ENCODE assay signal across 7 mouse cellular contexts in the genomic region with DNA sequence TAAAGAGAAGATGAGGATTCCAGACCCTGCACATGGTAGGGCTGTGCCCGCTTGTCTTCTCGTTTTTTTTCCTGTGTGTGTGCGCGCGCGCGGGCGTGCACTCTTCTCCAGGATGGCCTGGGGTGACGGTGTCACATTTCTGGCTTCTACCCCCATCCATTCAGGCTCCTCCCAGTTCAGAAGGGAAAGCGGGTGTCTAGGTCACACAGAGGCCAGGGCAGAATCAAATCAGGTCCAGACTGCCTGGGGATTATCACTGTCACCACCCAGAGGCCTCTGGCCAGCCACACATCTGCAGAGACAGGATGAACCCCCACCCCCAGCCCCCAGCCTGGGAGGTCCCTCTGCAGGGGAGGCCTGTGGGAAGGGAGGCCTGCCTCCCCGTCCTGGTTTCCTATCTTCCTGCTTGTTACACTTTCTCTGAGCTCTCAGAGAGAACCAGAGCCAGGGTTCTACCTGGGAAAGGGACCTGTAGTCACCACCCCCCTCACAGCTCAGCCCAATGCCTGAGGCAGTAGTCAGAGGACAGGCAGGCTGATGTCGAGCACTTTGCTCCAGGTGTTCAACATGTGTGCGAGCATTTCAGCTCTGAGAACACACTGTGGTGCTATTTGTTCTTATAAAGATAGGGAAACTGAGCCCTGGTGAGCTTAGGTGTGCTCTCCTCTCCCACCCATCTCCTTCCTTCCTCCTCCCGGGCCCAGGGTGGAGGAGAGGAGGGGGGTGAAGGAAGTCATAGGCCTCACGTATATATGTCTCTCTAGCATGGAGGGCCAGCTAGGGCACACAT. TPM values are rescaled to one million over a fixed set of nuclear protein-coding genes. Genes with fewer than 3 reads are reported as not detected.
DNase-seq lines count a peak whose midpoint lies in the region; ATAC-seq lines count a peak whose summit lies in the region.

No protein-coding gene starts in this region.

- peak; percentile 68 for ATAC-seq in heart, embryonic 15.5 days (replicated peaks; ENCODE audit: insufficient number of reproducible peaks, insufficient read depth, low FRiP score, low read depth)
- ATAC-seq in limb, embryonic 13.5 days (ENCODE audit: low FRiP score, low read depth), result peak; percentile 13; the same call in 1 of the 2 replicates

- WGBS in heart, embryonic 15.5 days, result 8% methylated on average over 15 of the region's 15 CpGs
- 4% methylated on average over 15 of the region's 15 CpGs for WGBS in limb, embryonic 13.5 days

- peaks cover 73% of the 10 kb centered on the region for H3K4me1 ChIP-seq in heart, embryonic 15.5 days (replicated peaks)
- peaks cover 85% of the 10 kb centered on the region for H3K4me1 ChIP-seq in limb, embryonic 13.5 days

- peak overlapping the region; percentile 3; the same call in 1 of the 2 replicates for H3K4me3 ChIP-seq in heart, embryonic 15.5 days
- H3K4me3 ChIP-seq in limb, embryonic 13.5 days, result peak overlapping the region; percentile 76; the same call in 1 of the 2 replicates

- H3K27ac ChIP-seq in heart, embryonic 15.5 days, result peak overlapping the region; percentile 71
- peak overlapping the region; percentile 93 for H3K27ac ChIP-seq in limb, embryonic 13.5 days

- no peaks in the 10 kb centered on the region for H3K36me3 ChIP-seq in heart, embryonic 15.5 days
- H3K36me3 ChIP-seq in limb, embryonic 13.5 days, result peaks cover 14% of the 10 kb centered on the region

- peak overlapping the region; percentile 93 for H3K4me2 ChIP-seq in heart, embryonic 15.5 days
- peak overlapping the region; percentile 85 for H3K4me2 ChIP-seq in limb, embryonic 13.5 days (replicated peaks)

- H3K9me3 ChIP-seq in heart, embryonic 15.5 days (replicated peaks), result no peaks in the 10 kb centered on the region
- no peaks in the 10 kb centered on the region for H3K9me3 ChIP-seq in limb, embryonic 13.5 days

- DNase-seq in spleen, postnatal 10 days (ENCODE audit: low spot score in 2 of 2), result peak; percentile 26 to 37
- no peak for DNase-seq in spleen, adult 12 weeks (ENCODE audit: low spot score)
- no peak for DNase-seq in frontal cortex, postnatal 10 days (ENCODE audit: low spot score in 2 of 2)
- no peak for DNase-seq in layer of hippocampus, postnatal 14 days (ENCODE audit: low spot score in 2 of 2)
- no peak for DNase-seq in urinary bladder, postnatal 25 days (ENCODE audit: low spot score)

- H3K9ac ChIP-seq in heart, embryonic 15.5 days, result 0 out of 2 replicates have a peak overlapping the region, but pooled peaks have one; percentile 27
- H3K9ac ChIP-seq in limb, embryonic 13.5 days, result peak overlapping the region; percentile 31; the same call in 1 of the 2 replicates

- peaks cover 21% of the 10 kb centered on the region for H3K27me3 ChIP-seq in heart, embryonic 15.5 days
- peaks cover 39% of the 10 kb centered on the region for H3K27me3 ChIP-seq in limb, embryonic 13.5 days

RNA-seq across cellular contexts. Expression of gene Tmem200b, which starts 2.7 kb away (rescaled TPM):
- 1.2 and 2.6 TPM in 2 replicates for polyA plus RNA-seq in heart, embryonic 15.5 days (2015; fragmentation: Nextera tagmentation; extraction: Ambion mirVana)
- 2.5 and 2.6 TPM in 2 replicates for polyA plus RNA-seq in limb, embryonic 13.5 days (2015; fragmentation: Nextera tagmentation; extraction: Ambion mirVana)
- total RNA-seq in layer of hippocampus, postnatal 14 days (2021), result 1 to 10 TPM; 2.2 to 2.3 TPM

RNA-seq across cellular contexts. Expression of gene Srsf4, which starts 45.5 kb away (rescaled TPM):
- 64.8 and 76.3 TPM in 2 replicates for polyA plus RNA-seq in heart, embryonic 15.5 days (2015; fragmentation: Nextera tagmentation; extraction: Ambion mirVana)
- polyA plus RNA-seq in limb, embryonic 13.5 days (2015; fragmentation: Nextera tagmentation; extraction: Ambion mirVana), result 123 and 129 TPM in 2 replicates
- total RNA-seq in layer of hippocampus, postnatal 14 days (2021), result 10 to 100 TPM; 68.6 to 70.3 TPM

Comparison
In these comparisons a context has a peak if more than half of its experiments do, and no peak if none do; other contexts are left out.
1. DNase-seq: peak in spleen, postnatal 10 days (2 of 2); none in spleen, adult 12 weeks (single experiment), frontal cortex, postnatal 10 days (0 of 2), layer of hippocampus, postnatal 14 days (0 of 2) and urinary bladder, postnatal 25 days (single experiment).